Mouse (Mus musculus): ENCODE results near the gene Brpf3. TPM values are rescaled to one million over a fixed set of nuclear protein-coding genes. Genes with fewer than 3 reads are reported as not detected.

The Brpf3 gene
- polyA plus RNA-seq, 1 experiment = 63.1 TPM

GRCm38 (mm10) chr17:28787507-28787906 lies 13.4 kb upstream of the Brpf3 start:
- H3K4me1 ChIP-seq (replicated peaks; ENCODE audit: control insufficient read depth, insufficient read depth, low read length) = no peaks in the 10 kb centered on the region
- no peaks in the 10 kb centered on the region for H3K36me3 ChIP-seq (ENCODE audit: control insufficient read depth, insufficient read depth, low read length)
- TF ChIP-seq POLR2A (IDR thresholded peaks at IDR 0.05; ENCODE audit: control insufficient read depth, extremely low read depth, insufficient read depth, low read length, poor library complexity) (no peak), CTCF (IDR thresholded peaks at IDR 0.05; ENCODE audit: borderline replicate concordance, control insufficient read depth, extremely low read depth, insufficient read depth, low read length, poor library complexity) (no peak)
- H3K27ac ChIP-seq (ENCODE audit: control insufficient read depth, insufficient read depth, low read length) = no peak overlapping the region
- no peak for DNase-seq
- H3K4me3 ChIP-seq (ENCODE audit: control insufficient read depth, insufficient read depth, low read length) = no peak overlapping the region
- H3K27me3 ChIP-seq (ENCODE audit: control insufficient read depth, insufficient read depth, low read length) = no peaks in the 10 kb centered on the region
- WGBS = over 99% methylated on average over 12 of the region's 12 CpGs

GRCm38 (mm10) chr17:28797031-28797430 lies 3.9 kb upstream of the Brpf3 start:
- H3K27ac ChIP-seq (ENCODE audit: control insufficient read depth, insufficient read depth, low read length) = no peak overlapping the region
- H3K36me3 ChIP-seq (ENCODE audit: control insufficient read depth, insufficient read depth, low read length) = no peaks in the 10 kb centered on the region
- peaks cover 4% of the 10 kb centered on the region for H3K4me1 ChIP-seq (replicated peaks; ENCODE audit: control insufficient read depth, insufficient read depth, low read length)
- DNase-seq = no peak
- 93% methylated on average over 4 of the region's 4 CpGs for WGBS
- H3K4me3 ChIP-seq (ENCODE audit: control insufficient read depth, insufficient read depth, low read length) = no peak overlapping the region
- H3K27me3 ChIP-seq (ENCODE audit: control insufficient read depth, insufficient read depth, low read length) = no peaks in the 10 kb centered on the region
- TF ChIP-seq CTCF (IDR thresholded peaks at IDR 0.05; ENCODE audit: borderline replicate concordance, control insufficient read depth, extremely low read depth, insufficient read depth, low read length, poor library complexity) = no peak
- no peak for TF ChIP-seq POLR2A (IDR thresholded peaks at IDR 0.05; ENCODE audit: control insufficient read depth, extremely low read depth, insufficient read depth, low read length, poor library complexity)

GRCm38 (mm10) chr17:28799291-28800160 lies 1.4 kb upstream of the Brpf3 start:
- no peaks in the 10 kb centered on the region for H3K36me3 ChIP-seq (ENCODE audit: control insufficient read depth, insufficient read depth, low read length)
- H3K27me3 ChIP-seq (ENCODE audit: control insufficient read depth, insufficient read depth, low read length) = no peaks in the 10 kb centered on the region
- peaks cover 8% of the 10 kb centered on the region for H3K4me1 ChIP-seq (replicated peaks; ENCODE audit: control insufficient read depth, insufficient read depth, low read length)
- H3K27ac ChIP-seq (ENCODE audit: control insufficient read depth, insufficient read depth, low read length) = no peak overlapping the region
- TF ChIP-seq POLR2A (IDR thresholded peaks at IDR 0.05; ENCODE audit: control insufficient read depth, extremely low read depth, insufficient read depth, low read length, poor library complexity) = no peak
- no peak for TF ChIP-seq CTCF (IDR thresholded peaks at IDR 0.05; ENCODE audit: borderline replicate concordance, control insufficient read depth, extremely low read depth, insufficient read depth, low read length, poor library complexity)
- WGBS = 21% methylated on average over 14 of the region's 14 CpGs
- no peak for DNase-seq
- no peak overlapping the region for H3K4me3 ChIP-seq (ENCODE audit: control insufficient read depth, insufficient read depth, low read length)

GRCm38 (mm10) chr17:28800281-28800670 lies 614 bp upstream of the Brpf3 start:
- WGBS = 2% methylated on average over 15 of the region's 15 CpGs
- no peak overlapping the region for H3K27ac ChIP-seq (ENCODE audit: control insufficient read depth, insufficient read depth, low read length)
- no peak for TF ChIP-seq POLR2A (IDR thresholded peaks at IDR 0.05; ENCODE audit: control insufficient read depth, extremely low read depth, insufficient read depth, low read length, poor library complexity)
- no peak for TF ChIP-seq CTCF (IDR thresholded peaks at IDR 0.05; ENCODE audit: borderline replicate concordance, control insufficient read depth, extremely low read depth, insufficient read depth, low read length, poor library complexity)
- peak overlapping the region; percentile 54 for H3K4me3 ChIP-seq (ENCODE audit: control insufficient read depth, insufficient read depth, low read length)
- no peak for DNase-seq
- no peaks in the 10 kb centered on the region for H3K36me3 ChIP-seq (ENCODE audit: control insufficient read depth, insufficient read depth, low read length)
- peaks cover 8% of the 10 kb centered on the region for H3K4me1 ChIP-seq (replicated peaks; ENCODE audit: control insufficient read depth, insufficient read depth, low read length)
- H3K27me3 ChIP-seq (ENCODE audit: control insufficient read depth, insufficient read depth, low read length) = no peaks in the 10 kb centered on the region

- WGBS = 1% methylated on average over 42 of the region's 42 CpGs
- Histone ChIP-seq H3K27me3 (ENCODE audit: control insufficient read depth, insufficient read depth, low read length) (no peaks in the 10 kb centered on the region), H3K4me1 (replicated peaks; ENCODE audit: control insufficient read depth, insufficient read depth, low read length) (peaks cover 8% of the 10 kb centered on the region), H3K27ac (ENCODE audit: control insufficient read depth, insufficient read depth, low read length) (peak overlapping the region; percentile 3; the same call in 1 of the 2 replicates), H3K4me3 (ENCODE audit: control insufficient read depth, insufficient read depth, low read length) (peak overlapping the region; percentile 59), H3K36me3 (ENCODE audit: control insufficient read depth, insufficient read depth, low read length) (0 out of 2 replicates have a peak, but pooled peaks cover under 1% of the 10 kb centered on the region)
- TF ChIP-seq POLR2A (IDR thresholded peaks at IDR 0.05; ENCODE audit: control insufficient read depth, extremely low read depth, insufficient read depth, low read length, poor library complexity) = peak; percentile 91
- TF ChIP-seq CTCF (IDR thresholded peaks at IDR 0.05; ENCODE audit: borderline replicate concordance, control insufficient read depth, extremely low read depth, insufficient read depth, low read length, poor library complexity) = 0 out of 2 replicates have a peak, but pooled peaks have one; percentile 49
- DNase-seq = peak; percentile 99
Measured at GRCm38 (mm10) chr17:28801474-28802005, 650 bp downstream of the Brpf3 start.

- no peak for TF ChIP-seq CTCF (IDR thresholded peaks at IDR 0.05; ENCODE audit: borderline replicate concordance, control insufficient read depth, extremely low read depth, insufficient read depth, low read length, poor library complexity)
- no peak for TF ChIP-seq POLR2A (IDR thresholded peaks at IDR 0.05; ENCODE audit: control insufficient read depth, extremely low read depth, insufficient read depth, low read length, poor library complexity)
- H3K27me3 ChIP-seq (ENCODE audit: control insufficient read depth, insufficient read depth, low read length) = no peaks in the 10 kb centered on the region
- no peak for DNase-seq
- H3K4me3 ChIP-seq (ENCODE audit: control insufficient read depth, insufficient read depth, low read length) = peak overlapping the region; percentile 59
- WGBS = 3% methylated on average over 18 of the region's 18 CpGs
- no peak overlapping the region for H3K27ac ChIP-seq (ENCODE audit: control insufficient read depth, insufficient read depth, low read length)
- peaks cover 6% of the 10 kb centered on the region for H3K36me3 ChIP-seq (ENCODE audit: control insufficient read depth, insufficient read depth, low read length)
- peaks cover 8% of the 10 kb centered on the region for H3K4me1 ChIP-seq (replicated peaks; ENCODE audit: control insufficient read depth, insufficient read depth, low read length)
Measured at GRCm38 (mm10) chr17:28802006-28802481, 1.2 kb downstream of the Brpf3 start.

Measured in thymus, adult 2 months (tissue).